Mouse (Mus musculus): Measurements from ENCODE around the gene Nectin3. TPM values are rescaled to one million over a fixed set of nuclear protein-coding genes. Genes with fewer than 3 reads are reported as not detected.
A peak's percentile ranks its signal among the peaks of the same experiment; 100 is the strongest.

Gene Nectin3
- polyA plus RNA-seq, 1 experiment from 2014 or later: 51.0 TPM

- peak; percentile 95 for ATAC-seq (ENCODE audit: low FRiP score, low read depth)
- Histone ChIP-seq H3K27ac (replicated peaks) (peak overlapping the region; percentile 95), H3K9me3 (no peaks in the 10 kb centered on the region), H3K27me3 (no peaks in the 10 kb centered on the region), H3K4me1 (peaks cover 17% of the 10 kb centered on the region), H3K9ac (replicated peaks) (peak overlapping the region; percentile 95), H3K4me2 (replicated peaks) (peak overlapping the region; percentile 81), H3K36me3 (no peaks in the 10 kb centered on the region), H3K4me3 (peak overlapping the region; percentile 94)
- under 1% methylated on average over 45 of the region's 78 CpGs for WGBS
Observed at GRCm38 (mm10) chr16:46496889-46497685, 1.2 kb downstream of the Nectin3 start.

DNA sequence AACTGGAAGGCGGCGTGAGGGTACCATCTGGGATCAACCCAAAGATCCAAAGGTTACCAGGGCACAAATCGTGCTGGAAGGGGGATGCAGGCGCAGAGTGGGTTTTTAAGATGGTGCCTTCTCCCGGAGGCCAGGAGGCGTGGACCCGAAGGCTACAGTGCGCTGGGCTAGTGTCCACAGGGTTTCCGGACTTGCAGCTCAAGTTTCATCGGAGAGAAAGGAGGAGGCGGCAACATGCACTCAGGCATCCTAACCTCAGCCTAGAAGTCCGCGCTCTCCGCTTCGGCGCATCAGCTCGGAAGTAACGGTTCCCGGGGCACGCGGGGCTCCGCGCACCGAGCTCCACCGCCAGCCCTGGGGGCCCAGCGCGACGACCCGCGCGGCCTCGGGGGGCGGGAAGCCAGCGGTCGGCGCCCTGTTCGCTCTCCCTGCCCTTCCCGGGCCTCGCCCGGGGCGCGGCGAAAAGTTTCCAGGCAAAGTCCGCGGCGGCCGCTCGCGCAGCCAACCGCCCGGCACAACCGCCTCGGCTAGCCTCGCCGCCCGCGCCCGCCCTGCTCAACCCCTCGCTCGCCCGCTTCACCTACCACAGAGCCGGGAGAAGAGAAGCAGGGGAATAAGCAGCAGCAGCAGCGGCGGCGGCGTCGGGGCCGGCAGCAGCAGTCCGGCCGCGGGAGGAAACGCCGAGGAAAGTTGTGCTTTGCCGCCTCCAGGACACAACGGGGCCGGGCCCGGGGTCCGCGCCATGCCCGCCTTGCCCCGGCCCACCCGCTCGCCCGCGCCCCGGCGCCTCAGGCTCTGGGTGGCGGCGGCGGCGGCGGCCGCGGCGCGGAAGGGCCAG lies 2.1 kb downstream of the Nectin3 start:
- Histone ChIP-seq H3K4me1 (peaks cover 17% of the 10 kb centered on the region), H3K4me2 (replicated peaks) (peak overlapping the region; percentile 81), H3K9ac (replicated peaks) (peak overlapping the region; percentile 95), H3K36me3 (no peaks in the 10 kb centered on the region), H3K27me3 (no peaks in the 10 kb centered on the region), H3K27ac (replicated peaks) (peak overlapping the region; percentile 95), H3K4me3 (peak overlapping the region; percentile 94), H3K9me3 (no peaks in the 10 kb centered on the region)
- peak; percentile 24 for ATAC-seq (ENCODE audit: low FRiP score, low read depth)
- under 1% methylated on average over 72 of the region's 96 CpGs for WGBS

DNA sequence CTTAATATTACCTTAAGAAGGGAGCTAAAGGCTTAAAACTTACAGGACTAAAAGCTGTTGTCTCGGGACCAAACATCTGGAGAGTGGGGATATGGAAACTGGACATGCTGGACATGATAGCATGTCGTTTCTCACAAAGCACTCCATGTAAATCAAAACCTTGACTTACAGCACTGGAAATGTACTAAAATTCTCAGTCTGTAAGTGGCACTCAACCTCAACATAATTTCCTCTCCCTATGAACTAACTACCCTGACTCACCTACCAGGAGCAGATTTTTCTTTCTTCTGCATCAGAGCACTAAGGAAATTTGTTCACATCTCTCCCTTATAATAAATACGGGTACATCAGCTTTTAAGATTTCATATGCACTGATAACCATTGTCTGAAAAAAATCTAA lies 3.1 kb downstream of the Nectin3 start:
- ATAC-seq (ENCODE audit: low FRiP score, low read depth): no peak
- WGBS: 14% methylated on average over 3 of the region's 3 CpGs
- Histone ChIP-seq H3K4me2 (replicated peaks) (peak overlapping the region; percentile 81), H3K27me3 (no peaks in the 10 kb centered on the region), H3K9me3 (no peaks in the 10 kb centered on the region), H3K36me3 (no peaks in the 10 kb centered on the region), H3K27ac (replicated peaks) (no peak overlapping the region), H3K4me3 (peak overlapping the region; percentile 94), H3K4me1 (peaks cover 17% of the 10 kb centered on the region), H3K9ac (replicated peaks) (peak overlapping the region; percentile 95; the same call in 1 of the 2 replicates)

GRCm38 (mm10) chr16:46487436-46488097 lies 10.8 kb downstream of the Nectin3 start:
- Histone ChIP-seq H3K4me3 (no peak overlapping the region), H3K9ac (replicated peaks) (no peak overlapping the region), H3K9me3 (no peaks in the 10 kb centered on the region), H3K27ac (replicated peaks) (no peak overlapping the region), H3K4me1 (0 out of 2 replicates have a peak, but pooled peaks cover 4% of the 10 kb centered on the region), H3K4me2 (replicated peaks) (no peak overlapping the region), H3K36me3 (no peaks in the 10 kb centered on the region), H3K27me3 (no peaks in the 10 kb centered on the region)
- ATAC-seq (ENCODE audit: low FRiP score, low read depth): peak; percentile 64
- 56% methylated on average over 3 of the region's 3 CpGs for WGBS

- no peak overlapping the region for H3K4me2 ChIP-seq (replicated peaks)
- no peaks in the 10 kb centered on the region for H3K4me1 ChIP-seq
- H3K27me3 ChIP-seq: no peaks in the 10 kb centered on the region
- WGBS: 82% methylated on average over 3 of the region's 3 CpGs
- no peaks in the 10 kb centered on the region for H3K36me3 ChIP-seq
- H3K4me3 ChIP-seq: no peak overlapping the region
- H3K9ac ChIP-seq (replicated peaks): no peak overlapping the region
- ATAC-seq (ENCODE audit: low FRiP score, low read depth): no peak
- 0 out of 2 replicates have a peak, but pooled peaks cover 5% of the 10 kb centered on the region for H3K9me3 ChIP-seq
- no peak overlapping the region for H3K27ac ChIP-seq (replicated peaks)
Observed at GRCm38 (mm10) chr16:46477336-46477735, 21.0 kb downstream of the Nectin3 start.

DNA sequence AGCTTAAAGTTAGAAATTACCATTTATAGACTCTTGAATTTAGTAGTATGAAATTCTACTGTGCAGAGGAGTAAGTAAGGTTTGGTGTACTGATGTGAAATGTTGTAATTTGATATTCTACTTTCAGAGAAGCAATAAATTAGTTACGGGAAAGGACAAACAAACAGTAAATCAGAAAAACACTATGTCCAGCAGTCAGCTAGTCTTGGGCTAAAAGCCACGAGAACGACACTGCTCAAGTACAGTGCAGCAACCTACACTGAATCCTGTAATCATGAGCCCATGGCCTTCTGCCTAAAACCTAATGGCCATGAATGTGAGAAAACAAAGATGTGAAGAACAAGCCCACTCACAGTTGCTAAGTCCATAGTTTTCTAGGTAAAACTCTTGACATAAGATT lies 46.9 kb downstream of the Nectin3 start:
- Histone ChIP-seq H3K27ac (replicated peaks) (no peak overlapping the region), H3K9ac (replicated peaks) (no peak overlapping the region), H3K4me2 (replicated peaks) (no peak overlapping the region), H3K36me3 (peaks cover 13% of the 10 kb centered on the region), H3K4me1 (no peaks in the 10 kb centered on the region), H3K9me3 (no peaks in the 10 kb centered on the region), H3K27me3 (no peaks in the 10 kb centered on the region), H3K4me3 (no peak overlapping the region)
- ATAC-seq (ENCODE audit: low FRiP score, low read depth): no peak
- WGBS: 93% methylated on average over 3 of the region's 3 CpGs

DNA sequence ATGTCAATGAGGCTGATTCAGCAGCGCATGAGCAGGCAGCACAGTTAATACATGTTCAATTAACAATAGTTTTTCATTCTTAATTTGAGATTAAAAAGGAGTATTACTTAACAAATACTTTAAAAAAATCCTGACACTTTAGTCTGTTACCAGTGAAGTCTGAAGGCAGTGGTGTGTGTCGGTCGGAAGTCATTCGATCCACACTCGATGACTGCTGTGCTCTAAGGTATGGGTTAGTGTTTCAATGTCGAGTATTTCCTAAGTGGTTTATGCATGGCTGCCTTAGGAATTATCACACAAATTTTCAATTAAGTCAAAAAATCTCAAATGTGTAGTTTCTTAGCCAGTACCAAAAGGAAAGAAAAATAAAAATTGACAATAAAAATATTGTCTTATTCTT lies 49.3 kb downstream of the Nectin3 start:
- Histone ChIP-seq H3K27me3 (no peaks in the 10 kb centered on the region), H3K4me2 (replicated peaks) (no peak overlapping the region), H3K36me3 (peaks cover 9% of the 10 kb centered on the region), H3K4me3 (no peak overlapping the region), H3K9ac (replicated peaks) (no peak overlapping the region), H3K4me1 (no peaks in the 10 kb centered on the region), H3K9me3 (no peaks in the 10 kb centered on the region), H3K27ac (replicated peaks) (no peak overlapping the region)
- ATAC-seq (ENCODE audit: low FRiP score, low read depth): no peak
- WGBS: 93% methylated on average over 6 of the region's 6 CpGs

GRCm38 (mm10) chr16:46431317-46431716 lies 67.0 kb downstream of the Nectin3 start:
- H3K9ac ChIP-seq (replicated peaks): no peak overlapping the region
- ATAC-seq (ENCODE audit: low FRiP score, low read depth): peak; percentile 63; the same call in 1 of the 2 replicates
- H3K4me1 ChIP-seq: no peaks in the 10 kb centered on the region
- WGBS: 54% methylated on average over 5 of the region's 5 CpGs
- peaks cover 9% of the 10 kb centered on the region; the same call in 1 of the 2 replicates for H3K36me3 ChIP-seq
- no peak overlapping the region for H3K27ac ChIP-seq (replicated peaks)
- H3K27me3 ChIP-seq: no peaks in the 10 kb centered on the region
- no peak overlapping the region for H3K4me3 ChIP-seq
- no peaks in the 10 kb centered on the region for H3K9me3 ChIP-seq
- H3K4me2 ChIP-seq (replicated peaks): no peak overlapping the region

DNA sequence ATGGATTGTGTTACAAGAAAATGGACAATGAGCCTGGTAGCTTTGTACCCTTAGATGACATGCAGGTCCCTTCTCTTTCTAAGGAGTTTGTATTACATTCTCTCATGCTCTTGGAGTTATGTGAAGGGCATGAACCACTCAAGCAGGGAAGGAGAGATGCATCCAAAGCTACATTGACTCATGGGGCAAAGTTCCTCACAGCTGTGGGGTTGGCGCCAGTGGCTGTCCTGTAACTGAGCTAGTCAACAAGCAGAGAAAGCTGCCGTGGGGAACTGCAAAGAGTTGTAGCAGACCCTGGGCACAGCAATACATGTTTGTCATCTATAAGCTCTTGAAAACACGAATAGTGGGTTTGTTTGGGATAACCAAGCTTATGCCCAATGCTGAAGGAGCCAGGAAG lies 82.1 kb downstream of the Nectin3 start:
- Histone ChIP-seq H3K27ac (replicated peaks) (no peak overlapping the region), H3K9me3 (no peaks in the 10 kb centered on the region)
- WGBS: 92% methylated on average over 3 of the region's 3 CpGs

GRCm38 (mm10) chr16:46410739-46411057 lies 87.6 kb downstream of the Nectin3 start:
- ATAC-seq (ENCODE audit: low FRiP score, low read depth): no peak
- Histone ChIP-seq H3K9ac (replicated peaks) (no peak overlapping the region), H3K27ac (replicated peaks) (0 out of 2 replicates have a peak overlapping the region, but pooled peaks have one; percentile 7), H3K9me3 (no peaks in the 10 kb centered on the region), H3K4me3 (no peak overlapping the region), H3K27me3 (no peaks in the 10 kb centered on the region), H3K4me2 (replicated peaks) (no peak overlapping the region), H3K4me1 (0 out of 2 replicates have a peak, but pooled peaks cover 5% of the 10 kb centered on the region), H3K36me3 (no peaks in the 10 kb centered on the region)
- 41% methylated on average over 3 of the region's 3 CpGs for WGBS

More for the DNA sequence above, 82.1 kb downstream of the Nectin3 start:
- no peak overlapping the region for H3K4me2 ChIP-seq (replicated peaks)
- peaks cover 10% of the 10 kb centered on the region for H3K36me3 ChIP-seq
- ATAC-seq (ENCODE audit: low FRiP score, low read depth): no peak
- H3K9ac ChIP-seq (replicated peaks): no peak overlapping the region
- no peaks in the 10 kb centered on the region for H3K27me3 ChIP-seq
- no peaks in the 10 kb centered on the region for H3K4me1 ChIP-seq
- H3K4me3 ChIP-seq: no peak overlapping the region

DNA sequence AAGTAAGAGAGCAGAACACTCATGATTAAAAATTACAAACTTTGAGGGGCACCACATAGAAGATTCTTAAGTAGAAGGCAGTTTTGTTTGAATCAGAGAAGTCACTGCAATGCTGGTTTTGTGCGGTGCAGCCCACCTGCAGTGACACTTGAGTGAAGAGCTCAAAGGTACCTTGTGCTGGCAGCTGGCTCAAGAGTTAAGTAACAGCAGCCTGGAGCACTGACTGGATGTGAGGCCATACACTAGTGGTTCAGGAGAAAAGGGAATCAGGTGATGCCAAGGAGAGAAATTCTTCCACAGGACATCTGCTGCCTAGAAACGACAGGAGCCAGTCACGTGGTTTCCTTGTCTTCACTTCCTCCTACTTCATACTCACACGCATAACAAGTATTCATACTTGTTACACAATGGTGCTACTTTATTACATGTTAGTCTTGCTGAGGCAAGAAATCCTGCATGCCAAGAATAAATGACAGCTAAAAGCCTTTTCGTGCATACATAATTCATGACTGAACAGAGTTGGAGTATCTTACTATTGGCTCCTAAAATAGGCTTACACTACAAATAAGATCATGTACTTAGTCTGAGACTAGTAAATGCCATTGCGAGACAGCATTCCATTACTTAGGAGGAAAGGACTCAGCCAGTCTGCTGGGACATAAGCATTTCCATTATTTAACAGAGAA lies 88.1 kb downstream of the Nectin3 start:
- 78% methylated on average over 6 of the region's 6 CpGs for WGBS
- Histone ChIP-seq H3K27me3 (no peaks in the 10 kb centered on the region), H3K4me2 (replicated peaks) (no peak overlapping the region), H3K4me1 (0 out of 2 replicates have a peak, but pooled peaks cover 5% of the 10 kb centered on the region), H3K36me3 (no peaks in the 10 kb centered on the region), H3K9ac (replicated peaks) (no peak overlapping the region), H3K4me3 (no peak overlapping the region), H3K9me3 (no peaks in the 10 kb centered on the region), H3K27ac (replicated peaks) (0 out of 2 replicates have a peak overlapping the region, but pooled peaks have one; percentile 7)
- no peak for ATAC-seq (ENCODE audit: low FRiP score, low read depth)
